Mouse (Mus musculus) olfactory bulb, adult 2 months (tissue): ENCODE data around the gene Flt1.

Source experiments
- CTCF ChIP-seq: fragments of 200-500 bp; IDR thresholded peaks from 2 replicates; pipeline ENCODE4 v1.5.1; 2012; ENCODE audit warnings: low read depth, mild to moderate bottlenecking, low read length, moderate library complexity; ENCODE audit not compliant: insufficient read depth
- POLR2A ChIP-seq: fragments of 200-500 bp; IDR thresholded peaks from 2 replicates; pipeline ENCODE4 v1.6.1; 2012; ENCODE audit warnings: mild to moderate bottlenecking, low read depth, low read length, moderate library complexity; ENCODE audit not compliant: insufficient read depth

- TF ChIP-seq POLR2A (no peak), CTCF (no peak)
Measured at GRCm38 (mm10) chr5:147616450-147616849, 109.4 kb downstream of the Flt1 start.
